Mouse (Mus musculus) cortical plate, adult 2 months (tissue): ENCODE measurements at regions not wholly inside any gene's neighbourhood (a gene's known extent, or its start where the extent isn't known, plus 50 kb on each side); places are given as distances from the start of the nearest gene placed in this dataset.

ENCODE experiments used
- CTCF ChIP-seq: fragments of 200-500 bp; IDR thresholded peaks from 2 replicates; pipeline ENCODE4 v1.5.1; 2011; ENCODE audit warnings: mild to moderate bottlenecking, control low read depth, low read length; ENCODE audit not compliant: insufficient read depth; ENCODE audit errors: extremely low read depth
- POLR2A ChIP-seq: fragments of 200-500 bp; IDR thresholded peaks from 2 replicates; pipeline ENCODE4 v1.6.1; 2011; ENCODE audit warnings: mild to moderate bottlenecking, low read length, control low read depth; ENCODE audit not compliant: insufficient read depth; ENCODE audit errors: extremely low read depth

- no peak for TF ChIP-seq CTCF
- TF ChIP-seq POLR2A = no peak
These were observed 79.7 kb upstream of the Ehbp1 start for GRCm38 (mm10) chr11:22421762-22422161.
